Mouse (Mus musculus) ES-Bruce4 (cell line): Measurements from ENCODE around the gene Nsd2.

Experiments
- CTCF ChIP-seq: IDR thresholded peaks from one replicate; pipeline ENCODE4 v1.8.1; 2011; ENCODE audit warnings: low read depth, low read length
- EP300 ChIP-seq: IDR thresholded peaks from 2 replicates; pipeline ENCODE4 v1.6.1; 2011; ENCODE audit warnings: low read depth, low read length; ENCODE audit not compliant: insufficient read depth

- no peak for TF ChIP-seq EP300
- no peak for TF ChIP-seq CTCF
These were observed 74.6 kb downstream of the Nsd2 start for GRCm38 (mm10) chr5:33895116-33895515.
